Mouse (Mus musculus): ENCODE measurements around the gene Mylk4. TPM values are rescaled to one million over a fixed set of nuclear protein-coding genes. Genes with fewer than 3 reads are reported as not detected.

Mylk4 gene
- polyA plus RNA-seq, 1 experiment, result 1.1 TPM

- 74% methylated on average over 2 of the region's 2 CpGs for WGBS
- no peak overlapping the region for H3K27ac ChIP-seq (ENCODE audit: control insufficient read depth, insufficient read depth, low read depth, low read length, poor library complexity)
- TF ChIP-seq CTCF (IDR thresholded peaks at IDR 0.05; ENCODE audit: control insufficient read depth, insufficient read depth, low read length) (no peak), POLR2A (IDR thresholded peaks at IDR 0.05; ENCODE audit: borderline replicate concordance, control insufficient read depth, low read depth, low read length) (no peak)
- no peak overlapping the region for H3K4me3 ChIP-seq (replicated peaks; ENCODE audit: control insufficient read depth, low read depth, low read length)
- no peaks in the 10 kb centered on the region for H3K4me1 ChIP-seq (ENCODE audit: control insufficient read depth, insufficient read depth, low read length)
Observed at GRCm38 (mm10) chr13:32760795-32761194, 23.0 kb downstream of the Mylk4 start.

- 66% methylated on average over 4 of the region's 4 CpGs for WGBS
- no peak for TF ChIP-seq CTCF (IDR thresholded peaks at IDR 0.05; ENCODE audit: control insufficient read depth, insufficient read depth, low read length)
- TF ChIP-seq POLR2A (IDR thresholded peaks at IDR 0.05; ENCODE audit: borderline replicate concordance, control insufficient read depth, low read depth, low read length), result no peak
- Histone ChIP-seq H3K4me3 (replicated peaks; ENCODE audit: control insufficient read depth, low read depth, low read length) (no peak overlapping the region), H3K27ac (ENCODE audit: control insufficient read depth, insufficient read depth, low read depth, low read length, poor library complexity) (no peak overlapping the region), H3K4me1 (ENCODE audit: control insufficient read depth, insufficient read depth, low read length) (no peaks in the 10 kb centered on the region)
Observed at GRCm38 (mm10) chr13:32759036-32759435, 24.7 kb downstream of the Mylk4 start.

- no peaks in the 10 kb centered on the region for H3K4me1 ChIP-seq (ENCODE audit: control insufficient read depth, insufficient read depth, low read length)
- TF ChIP-seq CTCF (IDR thresholded peaks at IDR 0.05; ENCODE audit: control insufficient read depth, insufficient read depth, low read length) (no peak), POLR2A (IDR thresholded peaks at IDR 0.05; ENCODE audit: borderline replicate concordance, control insufficient read depth, low read depth, low read length) (no peak)
- 72% methylated on average over 4 of the region's 4 CpGs for WGBS
- H3K27ac ChIP-seq (ENCODE audit: control insufficient read depth, insufficient read depth, low read depth, low read length, poor library complexity), result no peak overlapping the region
- no peak overlapping the region for H3K4me3 ChIP-seq (replicated peaks; ENCODE audit: control insufficient read depth, low read depth, low read length)
Observed at GRCm38 (mm10) chr13:32752066-32752657, 31.6 kb downstream of the Mylk4 start.

GRCm38 (mm10) chr13:32750507-32750906 is 33.2 kb downstream of the Mylk4 start:
- TF ChIP-seq POLR2A (IDR thresholded peaks at IDR 0.05; ENCODE audit: borderline replicate concordance, control insufficient read depth, low read depth, low read length) (no peak), CTCF (IDR thresholded peaks at IDR 0.05; ENCODE audit: control insufficient read depth, insufficient read depth, low read length) (no peak)
- no peak overlapping the region for H3K4me3 ChIP-seq (replicated peaks; ENCODE audit: control insufficient read depth, low read depth, low read length)
- WGBS, result 77% methylated on average over 1 of the region's 1 CpGs
- H3K27ac ChIP-seq (ENCODE audit: control insufficient read depth, insufficient read depth, low read depth, low read length, poor library complexity), result no peak overlapping the region
- no peaks in the 10 kb centered on the region for H3K4me1 ChIP-seq (ENCODE audit: control insufficient read depth, insufficient read depth, low read length)

- TF ChIP-seq CTCF (IDR thresholded peaks at IDR 0.05; ENCODE audit: control insufficient read depth, insufficient read depth, low read length), result no peak
- TF ChIP-seq POLR2A (IDR thresholded peaks at IDR 0.05; ENCODE audit: borderline replicate concordance, control insufficient read depth, low read depth, low read length), result no peak
- H3K4me3 ChIP-seq (replicated peaks; ENCODE audit: control insufficient read depth, low read depth, low read length), result no peak overlapping the region
- no peaks in the 10 kb centered on the region for H3K4me1 ChIP-seq (ENCODE audit: control insufficient read depth, insufficient read depth, low read length)
- no peak overlapping the region for H3K27ac ChIP-seq (ENCODE audit: control insufficient read depth, insufficient read depth, low read depth, low read length, poor library complexity)
- WGBS, result 46% methylated on average over 2 of the region's 2 CpGs
Observed at GRCm38 (mm10) chr13:32748421-32748820, 35.3 kb downstream of the Mylk4 start.

- no peaks in the 10 kb centered on the region for H3K4me1 ChIP-seq (ENCODE audit: control insufficient read depth, insufficient read depth, low read length)
- no peak for TF ChIP-seq CTCF (IDR thresholded peaks at IDR 0.05; ENCODE audit: control insufficient read depth, insufficient read depth, low read length)
- no peak for TF ChIP-seq POLR2A (IDR thresholded peaks at IDR 0.05; ENCODE audit: borderline replicate concordance, control insufficient read depth, low read depth, low read length)
- WGBS, result 78% methylated on average over 7 of the region's 7 CpGs
Observed at GRCm38 (mm10) chr13:32741161-32741560, 42.6 kb downstream of the Mylk4 start.

GRCm38 (mm10) chr13:32731283-32731682 is 52.5 kb downstream of the Mylk4 start:
- H3K27ac ChIP-seq (ENCODE audit: control insufficient read depth, insufficient read depth, low read depth, low read length, poor library complexity), result no peak overlapping the region
- TF ChIP-seq CTCF (IDR thresholded peaks at IDR 0.05; ENCODE audit: control insufficient read depth, insufficient read depth, low read length) (no peak), POLR2A (IDR thresholded peaks at IDR 0.05; ENCODE audit: borderline replicate concordance, control insufficient read depth, low read depth, low read length) (no peak)
- H3K4me1 ChIP-seq (ENCODE audit: control insufficient read depth, insufficient read depth, low read length), result no peaks in the 10 kb centered on the region
- no peak overlapping the region for H3K4me3 ChIP-seq (replicated peaks; ENCODE audit: control insufficient read depth, low read depth, low read length)

More at GRCm38 (mm10) chr13:32741161-32741560, 42.6 kb downstream of the Mylk4 start:
- Histone ChIP-seq H3K4me3 (replicated peaks; ENCODE audit: control insufficient read depth, low read depth, low read length) (no peak overlapping the region), H3K27ac (ENCODE audit: control insufficient read depth, insufficient read depth, low read depth, low read length, poor library complexity) (no peak overlapping the region)

- no peak overlapping the region for H3K4me3 ChIP-seq (replicated peaks; ENCODE audit: control insufficient read depth, low read depth, low read length)
- TF ChIP-seq POLR2A (IDR thresholded peaks at IDR 0.05; ENCODE audit: borderline replicate concordance, control insufficient read depth, low read depth, low read length), result no peak
- TF ChIP-seq CTCF (IDR thresholded peaks at IDR 0.05; ENCODE audit: control insufficient read depth, insufficient read depth, low read length), result no peak
- WGBS, result 84% methylated on average over 5 of the region's 5 CpGs
- H3K4me1 ChIP-seq (ENCODE audit: control insufficient read depth, insufficient read depth, low read length), result no peaks in the 10 kb centered on the region
- H3K27ac ChIP-seq (ENCODE audit: control insufficient read depth, insufficient read depth, low read depth, low read length, poor library complexity), result no peak overlapping the region
Observed at GRCm38 (mm10) chr13:32724606-32725005, 59.1 kb downstream of the Mylk4 start.

- Histone ChIP-seq H3K4me3 (replicated peaks; ENCODE audit: control insufficient read depth, low read depth, low read length) (no peak overlapping the region), H3K4me1 (ENCODE audit: control insufficient read depth, insufficient read depth, low read length) (no peaks in the 10 kb centered on the region), H3K27ac (ENCODE audit: control insufficient read depth, insufficient read depth, low read depth, low read length, poor library complexity) (no peak overlapping the region)
- WGBS, result 77% methylated on average over 4 of the region's 4 CpGs
- TF ChIP-seq CTCF (IDR thresholded peaks at IDR 0.05; ENCODE audit: control insufficient read depth, insufficient read depth, low read length) (no peak), POLR2A (IDR thresholded peaks at IDR 0.05; ENCODE audit: borderline replicate concordance, control insufficient read depth, low read depth, low read length) (no peak)
Observed at GRCm38 (mm10) chr13:32721717-32722116, 62.0 kb downstream of the Mylk4 start.
